Mouse (Mus musculus) right cerebral cortex, adult 2 months (tissue): ENCODE data around the gene Traf3ip3.

ENCODE experiments used
- DNase-seq, 2 experiments: peaks; one replicate each; pipeline ENCODE4 v3.0.0; 2021 to 2022; ENCODE audit warnings: low spot score in 2 of 2

Traf3ip3 gene

DNA sequence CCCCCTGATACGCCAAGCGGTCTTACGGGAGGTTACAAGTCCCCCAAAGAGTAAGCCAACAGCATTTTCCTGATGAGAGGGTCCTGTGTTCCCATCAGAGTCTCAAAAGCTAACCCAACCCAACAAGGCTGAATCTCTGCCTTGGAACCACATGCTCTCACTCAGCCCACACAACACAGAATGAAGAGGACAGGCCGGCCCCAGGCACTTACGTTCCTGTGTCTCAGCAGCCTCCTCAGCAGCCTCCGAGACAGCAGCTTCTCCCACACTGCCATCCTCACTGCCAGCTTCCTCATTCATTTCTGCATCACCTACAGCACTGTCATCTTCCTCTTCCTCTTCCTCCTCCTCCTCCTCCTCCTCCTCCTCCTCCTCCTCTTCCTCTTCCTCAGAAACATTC, 73.4 kb downstream of the Traf3ip3 start:
- DNase-seq = no peak

DNA sequence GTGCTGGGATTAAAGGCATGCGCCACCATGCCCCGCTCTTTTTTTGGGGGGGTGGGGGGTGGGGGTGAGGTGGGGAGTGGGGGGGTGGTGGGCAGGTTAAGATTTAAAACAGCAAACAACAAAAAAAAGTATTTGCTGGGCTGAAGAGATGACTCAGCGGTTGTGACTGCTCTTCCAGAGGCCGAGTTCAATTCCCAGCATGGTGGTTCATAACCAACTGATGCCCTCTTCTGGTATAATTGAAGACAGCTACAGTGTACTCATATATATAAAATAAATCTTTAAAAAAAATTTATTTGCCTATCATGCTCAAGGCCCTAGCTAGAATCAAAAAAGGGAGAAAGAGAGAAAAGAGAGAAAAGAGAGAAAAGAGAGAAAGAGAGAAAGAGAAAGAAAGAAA, 75.7 kb downstream of the Traf3ip3 start:
- DNase-seq = no peak
